Mouse (Mus musculus) small intestine, adult 2 months (tissue): Measurements from ENCODE around the gene Aldh2.

Experiments
- CTCF ChIP-seq: fragments of 200-500 bp; IDR thresholded peaks from 2 replicates; pipeline ENCODE4 v1.5.1; 2012; ENCODE audit warnings: low read depth, mild to moderate bottlenecking, control low read depth, inconsistent platforms, low read length, moderate library complexity, mixed read lengths; ENCODE audit not compliant: insufficient replicate concordance, insufficient read length; ENCODE audit errors: extremely low read depth
- POLR2A ChIP-seq: fragments of 200-500 bp; IDR thresholded peaks from 2 replicates; pipeline ENCODE4 v1.6.1; 2012; ENCODE audit warnings: low read depth, mild to moderate bottlenecking, control low read depth, inconsistent platforms, low read length, moderate library complexity

- TF ChIP-seq POLR2A (no peak), CTCF (no peak)
Measured at GRCm38 (mm10) chr5:121632804-121633203, 39.2 kb upstream of the Aldh2 start.
